Mouse (Mus musculus): ENCODE measurements around the gene 1700003F12Rik. TPM values are rescaled to one million over a fixed set of nuclear protein-coding genes. Genes with fewer than 3 reads are reported as not detected.

Gene 1700003F12Rik
- polyA plus RNA-seq (2016; fragmentation: Nextera tagmentation; extraction: Ambion mirVana) = 1.0 and 1.2 TPM in 2 replicates

DNA sequence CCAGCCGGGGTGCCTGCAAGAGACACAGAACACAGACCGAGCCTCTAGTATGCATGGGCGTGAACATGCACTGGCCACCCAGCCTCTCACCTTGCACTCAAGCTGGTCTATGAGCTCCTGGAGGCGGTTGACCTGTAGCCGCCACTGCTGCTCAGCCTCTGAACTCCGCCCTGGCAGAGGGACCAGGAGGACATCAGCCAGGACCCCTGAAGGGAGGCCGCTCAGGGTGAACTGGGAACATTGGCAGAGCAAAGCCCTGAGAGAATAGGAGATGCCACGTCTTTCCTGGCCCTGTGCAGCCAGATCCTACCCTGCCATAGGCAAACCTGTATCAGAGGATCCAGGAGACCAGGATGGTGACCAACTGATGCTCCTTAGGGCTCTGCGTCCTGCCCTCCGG lies at the start of gene 1700003F12Rik:
Gene 1700003F12Rik, plus strand, starts transcription at position 375 of the 400 bp plus-strand sequence.
- Histone ChIP-seq H3K36me3 (no peaks in the 10 kb centered on the region), H3K9ac (no peak within 1 kb of the TSS), H3K4me2 (replicated peaks) (no peak within 1 kb of the TSS), H3K4me3 (no peak within 1 kb of the TSS), H3K4me1 (peaks cover 16% of the 10 kb centered on the region; the same call in 1 of the 2 replicates), H3K27me3 (peaks cover 19% of the 10 kb centered on the region), H3K27ac (no peak within 1 kb of the TSS), H3K9me3 (no peaks in the 10 kb centered on the region)
- WGBS = 92% methylated on average over 10 of the region's 10 CpGs
- ATAC-seq (ENCODE audit: insufficient number of reproducible peaks, insufficient read depth, low FRiP score, low TSS enrichment) = no peak

DNA sequence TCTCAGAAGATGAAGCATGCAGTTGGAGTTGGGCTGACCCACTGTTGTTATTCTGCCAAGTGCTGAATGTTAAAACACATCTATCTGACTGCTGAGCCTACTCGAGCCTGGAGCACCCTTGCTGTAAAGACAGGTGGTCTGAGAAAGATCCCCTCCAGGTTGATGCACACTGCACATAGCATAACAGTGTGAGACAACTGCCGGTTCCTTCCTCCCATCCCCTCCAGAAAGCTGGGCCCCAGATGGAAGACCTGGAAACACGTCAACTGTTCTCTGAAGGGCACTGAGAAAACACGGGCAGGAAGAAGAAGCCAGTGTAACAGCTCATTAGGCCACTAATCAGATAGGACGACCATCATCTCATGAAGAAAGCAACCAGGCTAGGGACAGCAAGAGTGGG lies 48.3 kb upstream of the 1700003F12Rik start:
- Histone ChIP-seq H3K4me2 (replicated peaks) (no peak overlapping the region), H3K4me3 (no peak overlapping the region), H3K27me3 (no peaks in the 10 kb centered on the region), H3K9me3 (no peaks in the 10 kb centered on the region), H3K4me1 (no peaks in the 10 kb centered on the region; the same call in 1 of the 2 replicates), H3K27ac (no peak overlapping the region), H3K9ac (no peak overlapping the region), H3K36me3 (peaks cover 15% of the 10 kb centered on the region; the same call in 1 of the 2 replicates)
- WGBS = 70% methylated on average over 5 of the region's 5 CpGs
- ATAC-seq (ENCODE audit: insufficient number of reproducible peaks, insufficient read depth, low FRiP score, low TSS enrichment) = no peak

- H3K4me2 ChIP-seq (replicated peaks) = no peak overlapping the region
- no peak overlapping the region for H3K4me3 ChIP-seq
- no peaks in the 10 kb centered on the region for H3K9me3 ChIP-seq
- no peak for ATAC-seq (ENCODE audit: insufficient number of reproducible peaks, insufficient read depth, low FRiP score, low TSS enrichment)
- 98% methylated on average over 2 of the region's 2 CpGs for WGBS
- H3K9ac ChIP-seq = no peak overlapping the region
- peaks cover 15% of the 10 kb centered on the region; the same call in 1 of the 2 replicates for H3K36me3 ChIP-seq
- H3K27me3 ChIP-seq = no peaks in the 10 kb centered on the region
- H3K27ac ChIP-seq = no peak overlapping the region
- H3K4me1 ChIP-seq = no peaks in the 10 kb centered on the region; the same call in 1 of the 2 replicates
Observed at GRCm38 (mm10) chr2:154499717-154500247, 47.1 kb upstream of the 1700003F12Rik start.

DNA sequence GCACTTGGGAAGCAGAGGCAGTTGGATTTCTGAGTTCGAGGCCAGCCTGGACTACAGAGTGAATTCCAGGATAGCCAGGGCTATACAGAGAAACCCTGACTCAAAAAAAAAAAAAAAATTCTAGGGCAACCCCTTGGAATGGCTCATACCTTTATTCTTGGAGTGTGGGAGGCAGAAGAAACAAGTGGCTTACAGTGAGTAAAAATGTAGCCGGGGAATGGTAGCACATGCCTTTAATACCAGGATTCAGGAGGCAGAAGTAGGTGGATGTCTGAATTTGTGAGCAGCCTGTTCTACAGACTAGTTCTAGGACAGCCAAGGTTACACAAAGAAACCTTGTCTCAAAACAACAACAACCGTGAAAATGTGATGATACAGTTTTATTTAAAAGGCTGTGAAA lies 46.1 kb upstream of the 1700003F12Rik start:
- Histone ChIP-seq H3K9me3 (no peaks in the 10 kb centered on the region), H3K36me3 (peaks cover 19% of the 10 kb centered on the region), H3K4me1 (no peaks in the 10 kb centered on the region; the same call in 1 of the 2 replicates), H3K9ac (no peak overlapping the region), H3K4me3 (no peak overlapping the region), H3K27me3 (no peaks in the 10 kb centered on the region), H3K4me2 (replicated peaks) (no peak overlapping the region), H3K27ac (no peak overlapping the region)
- 89% methylated on average over 3 of the region's 3 CpGs for WGBS
- ATAC-seq (ENCODE audit: insufficient number of reproducible peaks, insufficient read depth, low FRiP score, low TSS enrichment) = no peak

GRCm38 (mm10) chr2:154507076-154507475 lies 39.8 kb upstream of the 1700003F12Rik start:
- Histone ChIP-seq H3K4me3 (no peak overlapping the region), H3K4me1 (no peaks in the 10 kb centered on the region), H3K36me3 (peaks cover 26% of the 10 kb centered on the region), H3K9me3 (no peaks in the 10 kb centered on the region), H3K4me2 (replicated peaks) (no peak overlapping the region), H3K27me3 (no peaks in the 10 kb centered on the region), H3K9ac (no peak overlapping the region), H3K27ac (no peak overlapping the region)
- 86% methylated on average over 2 of the region's 2 CpGs for WGBS
- no peak for ATAC-seq (ENCODE audit: insufficient number of reproducible peaks, insufficient read depth, low FRiP score, low TSS enrichment)

DNA sequence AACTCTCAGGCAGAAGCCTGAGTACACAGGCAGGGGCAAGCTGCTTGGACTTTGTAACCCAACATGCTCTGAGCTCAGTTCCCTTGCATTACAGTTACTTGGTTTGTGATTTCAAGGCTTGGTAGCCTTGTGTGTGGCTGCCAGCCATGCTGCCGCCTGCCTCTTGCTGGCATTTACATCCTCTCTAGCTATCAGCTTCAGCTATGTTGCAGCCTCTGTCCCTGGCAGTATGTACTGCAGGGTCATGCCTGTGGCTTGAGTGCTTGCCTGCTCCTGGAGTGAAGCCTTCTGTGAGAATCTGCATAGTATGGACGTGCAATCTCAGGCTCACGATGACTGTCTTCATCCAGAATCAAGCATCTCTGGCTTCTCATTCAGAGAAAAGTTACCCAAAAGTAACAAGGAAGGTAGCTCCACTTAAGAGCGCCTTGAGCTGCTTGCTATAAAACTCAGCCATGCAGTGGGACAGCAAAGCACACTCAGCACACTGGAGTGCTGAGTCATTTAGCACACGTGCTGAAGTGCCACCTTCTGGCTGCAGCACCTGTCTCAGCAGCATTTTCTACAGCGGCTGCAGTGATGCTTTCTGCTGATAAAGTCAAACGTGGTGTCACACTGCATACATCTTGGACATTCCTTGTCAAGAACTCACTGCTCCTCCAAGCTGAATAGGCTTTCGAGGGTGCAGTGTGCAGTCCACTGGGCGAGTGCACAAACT lies 39.2 kb upstream of the 1700003F12Rik start:
- H3K4me3 ChIP-seq = no peak overlapping the region
- H3K9me3 ChIP-seq = no peaks in the 10 kb centered on the region
- no peak overlapping the region for H3K27ac ChIP-seq
- ATAC-seq (ENCODE audit: insufficient number of reproducible peaks, insufficient read depth, low FRiP score, low TSS enrichment) = no peak
- H3K4me1 ChIP-seq = no peaks in the 10 kb centered on the region
- no peak overlapping the region for H3K4me2 ChIP-seq (replicated peaks)
- H3K9ac ChIP-seq = no peak overlapping the region
- H3K27me3 ChIP-seq = no peaks in the 10 kb centered on the region
- WGBS = 77% methylated on average over 9 of the region's 9 CpGs
- H3K36me3 ChIP-seq = peaks cover 29% of the 10 kb centered on the region

GRCm38 (mm10) chr2:154508450-154508849 lies 38.4 kb upstream of the 1700003F12Rik start:
- no peak for ATAC-seq (ENCODE audit: insufficient number of reproducible peaks, insufficient read depth, low FRiP score, low TSS enrichment)
- Histone ChIP-seq H3K4me3 (no peak overlapping the region), H3K36me3 (peaks cover 29% of the 10 kb centered on the region), H3K27ac (no peak overlapping the region), H3K4me1 (no peaks in the 10 kb centered on the region), H3K4me2 (replicated peaks) (no peak overlapping the region), H3K27me3 (no peaks in the 10 kb centered on the region), H3K9ac (no peak overlapping the region), H3K9me3 (no peaks in the 10 kb centered on the region)
- 88% methylated on average over 4 of the region's 4 CpGs for WGBS

DNA sequence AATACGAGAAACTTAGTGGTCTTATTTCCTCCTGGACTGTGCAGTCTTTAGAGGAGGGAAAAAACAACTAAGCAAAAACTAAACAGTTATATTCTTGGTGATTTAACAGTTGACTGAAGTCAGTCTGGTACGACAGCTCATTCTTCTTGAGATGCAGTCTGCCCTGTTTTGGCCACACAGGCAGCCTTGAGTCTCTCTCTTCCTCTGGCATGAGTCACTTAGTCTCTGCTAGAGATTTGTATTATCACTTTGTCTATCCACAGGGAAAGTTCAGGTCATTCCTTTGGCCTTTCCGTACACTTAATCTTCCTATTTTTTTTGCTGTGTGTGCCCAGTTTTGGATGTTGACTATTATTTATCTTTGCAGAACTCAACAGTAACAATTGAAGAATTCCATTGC lies 36.7 kb upstream of the 1700003F12Rik start:
- Histone ChIP-seq H3K4me2 (replicated peaks) (no peak overlapping the region), H3K4me1 (no peaks in the 10 kb centered on the region), H3K9ac (no peak overlapping the region), H3K27ac (no peak overlapping the region), H3K36me3 (peaks cover 29% of the 10 kb centered on the region), H3K4me3 (no peak overlapping the region), H3K27me3 (no peaks in the 10 kb centered on the region), H3K9me3 (no peaks in the 10 kb centered on the region)
- WGBS = 90% methylated on average over 3 of the region's 3 CpGs
- ATAC-seq (ENCODE audit: insufficient number of reproducible peaks, insufficient read depth, low FRiP score, low TSS enrichment) = no peak

DNA sequence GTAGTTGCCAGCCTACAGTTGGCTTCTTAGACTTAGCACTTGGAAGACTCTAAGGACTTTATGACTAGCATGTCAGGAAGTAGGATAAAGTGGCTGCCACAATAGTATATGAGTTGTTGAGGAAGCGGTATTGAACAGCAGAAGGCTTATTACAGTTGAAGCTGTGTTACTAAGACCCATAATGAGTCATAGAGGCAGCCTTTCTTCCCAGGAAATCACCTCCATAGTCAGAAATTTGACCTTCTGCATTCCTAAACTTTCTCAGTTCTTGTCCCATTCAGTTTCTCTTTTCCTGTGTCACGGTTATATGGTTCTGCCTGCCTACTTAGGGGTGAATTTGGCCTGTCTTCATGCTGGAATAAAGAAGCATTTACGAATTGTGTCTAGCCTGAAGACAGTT lies 29.9 kb upstream of the 1700003F12Rik start:
- Histone ChIP-seq H3K9ac (no peak overlapping the region), H3K4me1 (no peaks in the 10 kb centered on the region), H3K9me3 (no peaks in the 10 kb centered on the region), H3K27ac (no peak overlapping the region), H3K4me3 (no peak overlapping the region), H3K27me3 (no peaks in the 10 kb centered on the region), H3K4me2 (replicated peaks) (no peak overlapping the region), H3K36me3 (peaks cover 41% of the 10 kb centered on the region)
- no peak for ATAC-seq (ENCODE audit: insufficient number of reproducible peaks, insufficient read depth, low FRiP score, low TSS enrichment)
- WGBS = 83% methylated on average over 3 of the region's 3 CpGs

- Histone ChIP-seq H3K27me3 (no peaks in the 10 kb centered on the region), H3K36me3 (peaks cover 39% of the 10 kb centered on the region), H3K4me2 (replicated peaks) (no peak overlapping the region), H3K9me3 (no peaks in the 10 kb centered on the region), H3K4me1 (no peaks in the 10 kb centered on the region), H3K9ac (no peak overlapping the region), H3K4me3 (no peak overlapping the region), H3K27ac (no peak overlapping the region)
- ATAC-seq (ENCODE audit: insufficient number of reproducible peaks, insufficient read depth, low FRiP score, low TSS enrichment) = no peak
- 94% methylated on average over 5 of the region's 5 CpGs for WGBS
Observed at GRCm38 (mm10) chr2:154517424-154517823, 29.5 kb upstream of the 1700003F12Rik start.

DNA sequence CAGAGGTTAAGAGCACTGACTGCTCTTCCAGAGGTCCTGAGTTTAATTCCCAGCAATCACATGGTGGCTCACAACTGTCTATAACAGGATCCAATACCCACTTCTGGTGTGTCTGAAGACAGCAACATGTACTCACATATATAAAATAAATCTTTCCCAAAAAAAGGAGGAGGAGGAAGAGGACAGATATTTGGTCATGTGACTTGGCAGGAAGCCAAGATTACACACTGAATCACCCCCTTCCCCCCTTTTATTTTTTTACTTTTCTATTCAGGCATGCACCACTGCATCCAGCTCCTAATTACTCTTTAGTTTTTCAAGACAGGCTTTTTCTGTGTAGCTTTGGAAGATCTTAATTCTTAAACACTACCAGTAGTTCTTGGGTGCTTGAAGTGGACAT lies 25.4 kb upstream of the 1700003F12Rik start:
- Histone ChIP-seq H3K9me3 (no peaks in the 10 kb centered on the region), H3K4me3 (no peak overlapping the region), H3K27me3 (no peaks in the 10 kb centered on the region), H3K4me2 (replicated peaks) (no peak overlapping the region), H3K36me3 (peaks cover 68% of the 10 kb centered on the region), H3K9ac (no peak overlapping the region), H3K4me1 (no peaks in the 10 kb centered on the region), H3K27ac (no peak overlapping the region)
- ATAC-seq (ENCODE audit: insufficient number of reproducible peaks, insufficient read depth, low FRiP score, low TSS enrichment) = no peak

DNA sequence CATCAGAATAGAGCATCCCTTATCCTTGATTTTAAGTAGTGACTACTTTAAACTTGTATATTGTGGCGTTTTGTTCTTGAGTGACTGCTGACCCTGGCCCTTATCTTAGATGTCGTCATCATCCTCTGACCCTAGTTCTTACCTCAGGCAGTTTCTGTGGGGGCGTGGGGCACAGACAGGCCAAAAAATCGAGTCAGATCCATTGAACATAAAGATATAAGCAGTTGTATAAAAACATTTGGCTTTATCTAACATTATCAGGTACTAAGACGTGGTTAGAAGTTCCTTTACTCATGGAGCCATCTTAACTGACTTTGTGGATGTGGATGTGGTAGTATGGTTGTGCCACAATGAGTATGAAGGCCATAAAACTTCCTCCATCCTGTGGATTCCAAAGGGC lies 24.6 kb upstream of the 1700003F12Rik start:
- Histone ChIP-seq H3K27me3 (no peaks in the 10 kb centered on the region), H3K9ac (no peak overlapping the region), H3K4me1 (no peaks in the 10 kb centered on the region), H3K4me3 (no peak overlapping the region), H3K27ac (no peak overlapping the region), H3K36me3 (peaks cover 59% of the 10 kb centered on the region), H3K9me3 (no peaks in the 10 kb centered on the region), H3K4me2 (replicated peaks) (no peak overlapping the region)
- no peak for ATAC-seq (ENCODE audit: insufficient number of reproducible peaks, insufficient read depth, low FRiP score, low TSS enrichment)
- 91% methylated on average over 5 of the region's 5 CpGs for WGBS
